Mouse (Mus musculus) ES-Bruce4 (cell line): ENCODE measurements around the gene Dgkb.

Experiments
- CTCF ChIP-seq: IDR thresholded peaks from one replicate; pipeline ENCODE4 v1.8.1; 2011; ENCODE audit warnings: low read depth, low read length
- EP300 ChIP-seq: IDR thresholded peaks from 2 replicates; pipeline ENCODE4 v1.6.1; 2011; ENCODE audit warnings: low read depth, low read length; ENCODE audit not compliant: insufficient read depth
- POLR2A ChIP-seq: IDR thresholded peaks from one replicate; pipeline ENCODE4 v1.8.1; 2011; ENCODE audit warnings: low read length; ENCODE audit not compliant: insufficient read depth

GRCm38 (mm10) chr12:38111928-38112327 is 294.4 kb downstream of the Dgkb start:
- TF ChIP-seq CTCF (no peak), POLR2A (no peak), EP300 (no peak)
